Mouse (Mus musculus): ENCODE data around the gene Slc15a3.

Slc15a3 gene

GRCm38 (mm10) chr19:10829436-10830175 is 9.9 kb upstream of the Slc15a3 start, which contains the start of gene Cd6:
Gene Cd6, minus strand, starts transcription at chr19:10830058.
- no peaks in the 10 kb centered on the region for H3K9me3 ChIP-seq (ENCODE audit: low read length)
- H3K36me3 ChIP-seq (ENCODE audit: insufficient read depth, low read length) = no peaks in the 10 kb centered on the region
- H3K27me3 ChIP-seq (ENCODE audit: insufficient read depth, low read length) = no peaks in the 10 kb centered on the region
- no peak within 1 kb of the TSS for H3K4me3 ChIP-seq (replicated peaks; ENCODE audit: low read length)
- H3K4me1 ChIP-seq (replicated peaks; ENCODE audit: low read depth, low read length) = peaks cover 26% of the 10 kb centered on the region
- no peak for TF ChIP-seq POU5F1 (IDR thresholded peaks at IDR 0.05; ENCODE audit: borderline replicate concordance, low read length)
- no peak for TF ChIP-seq CTCF (conservative IDR thresholded peaks at IDR 0.05; ENCODE audit: low read length)
- TF ChIP-seq NANOG (IDR thresholded peaks at IDR 0.05; ENCODE audit: borderline replicate concordance, low read length) = no peak

- no peaks in the 10 kb centered on the region for H3K27me3 ChIP-seq (ENCODE audit: insufficient read depth, low read length)
- TF ChIP-seq CTCF (conservative IDR thresholded peaks at IDR 0.05; ENCODE audit: low read length) (peak; percentile 56), POU5F1 (IDR thresholded peaks at IDR 0.05; ENCODE audit: borderline replicate concordance, low read length) (no peak), NANOG (IDR thresholded peaks at IDR 0.05; ENCODE audit: borderline replicate concordance, low read length) (no peak)
- no peak overlapping the region for H3K4me3 ChIP-seq (replicated peaks; ENCODE audit: low read length)
- H3K4me1 ChIP-seq (replicated peaks; ENCODE audit: low read depth, low read length) = peaks cover 44% of the 10 kb centered on the region
- no peaks in the 10 kb centered on the region for H3K9me3 ChIP-seq (ENCODE audit: low read length)
- H3K36me3 ChIP-seq (ENCODE audit: insufficient read depth, low read length) = no peaks in the 10 kb centered on the region
Observed at GRCm38 (mm10) chr19:10831424-10831823, 8.1 kb upstream of the Slc15a3 start.

DNA sequence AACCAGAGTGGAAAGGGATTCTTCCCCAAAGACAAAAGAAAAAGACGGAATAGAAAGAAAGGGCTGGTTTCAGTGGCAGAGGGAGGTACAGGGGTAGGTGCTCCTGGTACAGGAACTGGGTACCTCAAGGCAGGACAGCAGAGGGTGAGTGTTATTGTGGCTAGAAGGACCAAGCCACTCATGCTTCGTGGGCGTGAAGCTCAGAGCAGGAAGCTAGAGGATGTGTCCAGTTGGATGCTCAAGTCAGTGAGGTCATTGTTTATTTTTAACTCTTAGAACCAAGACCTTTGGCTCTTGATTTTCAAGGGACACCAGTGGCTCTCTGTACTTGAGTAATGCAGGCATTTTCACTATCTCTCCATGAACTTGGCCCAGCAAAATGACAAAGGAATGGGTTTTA is 7.5 kb upstream of the Slc15a3 start:
- TF ChIP-seq NANOG (IDR thresholded peaks at IDR 0.05; ENCODE audit: borderline replicate concordance, low read length) (no peak), POU5F1 (IDR thresholded peaks at IDR 0.05; ENCODE audit: borderline replicate concordance, low read length) (no peak)
- Histone ChIP-seq H3K4me3 (replicated peaks; ENCODE audit: low read length) (no peak overlapping the region), H3K36me3 (ENCODE audit: insufficient read depth, low read length) (no peaks in the 10 kb centered on the region), H3K4me1 (replicated peaks; ENCODE audit: low read depth, low read length) (peaks cover 48% of the 10 kb centered on the region), H3K27me3 (ENCODE audit: insufficient read depth, low read length) (no peaks in the 10 kb centered on the region), H3K9me3 (ENCODE audit: low read length) (no peaks in the 10 kb centered on the region)

GRCm38 (mm10) chr19:10833611-10834010 is 5.9 kb upstream of the Slc15a3 start:
- H3K36me3 ChIP-seq (ENCODE audit: insufficient read depth, low read length) = no peaks in the 10 kb centered on the region

DNA sequence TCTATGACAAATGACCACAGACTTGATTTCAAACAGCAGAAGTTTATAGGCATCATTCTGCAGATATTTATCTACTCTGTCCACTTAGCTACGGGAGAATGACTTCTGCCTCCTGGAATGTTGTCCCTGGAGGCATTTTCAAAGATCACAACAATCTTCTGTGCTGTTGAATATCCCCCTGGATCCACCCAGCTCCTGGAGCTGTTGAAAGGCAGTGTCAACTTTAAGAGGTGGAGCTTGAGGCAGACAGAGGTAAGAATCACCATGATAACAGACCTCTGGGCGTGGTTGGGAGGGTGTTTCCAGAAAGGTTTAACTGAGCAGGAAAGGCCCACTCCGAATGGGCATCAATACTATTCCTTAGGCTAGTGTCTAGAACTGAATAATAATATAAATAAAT is 3.9 kb upstream of the Slc15a3 start:
- H3K4me1 ChIP-seq (replicated peaks; ENCODE audit: low read depth, low read length) = peaks cover 59% of the 10 kb centered on the region
- H3K27me3 ChIP-seq (ENCODE audit: insufficient read depth, low read length) = no peaks in the 10 kb centered on the region
- TF ChIP-seq NANOG (IDR thresholded peaks at IDR 0.05; ENCODE audit: borderline replicate concordance, low read length) (no peak), CTCF (conservative IDR thresholded peaks at IDR 0.05; ENCODE audit: low read length) (no peak), POU5F1 (IDR thresholded peaks at IDR 0.05; ENCODE audit: borderline replicate concordance, low read length) (peak; percentile 33; the same call in 1 of the 2 replicates)
- H3K9me3 ChIP-seq (ENCODE audit: low read length) = peaks cover 13% of the 10 kb centered on the region
- H3K4me3 ChIP-seq (replicated peaks; ENCODE audit: low read length) = no peak overlapping the region
- no peaks in the 10 kb centered on the region for H3K36me3 ChIP-seq (ENCODE audit: insufficient read depth, low read length)

More at GRCm38 (mm10) chr19:10833611-10834010, 5.9 kb upstream of the Slc15a3 start:
- H3K4me3 ChIP-seq (replicated peaks; ENCODE audit: low read length) = no peak overlapping the region
- no peak for TF ChIP-seq POU5F1 (IDR thresholded peaks at IDR 0.05; ENCODE audit: borderline replicate concordance, low read length)
- TF ChIP-seq CTCF (conservative IDR thresholded peaks at IDR 0.05; ENCODE audit: low read length) = no peak
- no peak for TF ChIP-seq NANOG (IDR thresholded peaks at IDR 0.05; ENCODE audit: borderline replicate concordance, low read length)
- peaks cover 60% of the 10 kb centered on the region for H3K4me1 ChIP-seq (replicated peaks; ENCODE audit: low read depth, low read length)
- H3K9me3 ChIP-seq (ENCODE audit: low read length) = peaks cover 5% of the 10 kb centered on the region
- H3K27me3 ChIP-seq (ENCODE audit: insufficient read depth, low read length) = no peaks in the 10 kb centered on the region

DNA sequence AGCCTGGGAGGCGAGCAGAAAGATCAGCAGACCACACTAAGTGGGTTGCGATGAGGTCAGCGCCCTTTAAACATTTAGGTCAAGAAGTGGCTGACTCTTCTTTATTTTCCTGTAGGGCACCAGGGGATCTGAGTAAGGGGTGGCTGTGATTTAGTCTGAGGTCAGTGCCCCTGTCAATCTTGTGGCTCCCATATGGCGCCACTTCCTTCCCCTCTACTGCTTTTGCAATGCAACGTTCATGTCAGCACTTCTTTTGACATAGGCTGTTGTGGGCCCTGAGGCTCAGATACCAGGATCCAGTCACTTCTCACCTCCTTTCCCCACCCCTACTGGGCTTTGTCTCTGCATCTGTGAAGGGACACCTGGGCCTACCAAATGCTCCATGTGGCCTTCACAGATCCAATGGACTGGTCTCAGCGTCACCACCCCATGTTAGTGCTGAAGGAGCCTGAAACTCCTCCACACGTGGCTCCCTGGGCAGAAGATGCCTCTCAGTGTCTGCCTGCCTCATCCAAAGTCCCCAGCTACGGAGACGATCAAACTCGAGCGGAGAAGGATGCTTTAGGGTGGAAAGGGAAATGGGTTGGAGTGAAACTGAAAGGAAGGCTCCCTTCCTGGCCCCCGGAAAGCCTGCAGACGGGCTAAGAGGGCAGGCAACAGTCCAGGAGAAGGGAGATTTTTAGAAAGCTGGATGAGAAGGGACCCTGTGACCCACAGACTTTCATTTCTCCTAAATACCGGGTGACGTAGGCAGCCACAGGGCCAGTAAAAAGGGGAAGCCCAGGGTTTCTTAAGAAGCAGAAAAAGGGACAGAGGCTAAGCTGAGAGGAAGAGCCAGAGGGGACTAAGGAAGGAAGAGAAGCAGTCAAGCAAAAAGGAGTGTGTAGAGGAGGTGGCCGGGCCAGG is 2.4 kb downstream of the Slc15a3 start:
- peaks cover 33% of the 10 kb centered on the region for H3K4me1 ChIP-seq (replicated peaks; ENCODE audit: low read depth, low read length)
- TF ChIP-seq NANOG (IDR thresholded peaks at IDR 0.05; ENCODE audit: borderline replicate concordance, low read length) (no peak), CTCF (conservative IDR thresholded peaks at IDR 0.05; ENCODE audit: low read length) (no peak)
- H3K27me3 ChIP-seq (ENCODE audit: insufficient read depth, low read length) = peaks cover 30% of the 10 kb centered on the region
- peaks cover 13% of the 10 kb centered on the region for H3K9me3 ChIP-seq (ENCODE audit: low read length)
- no peaks in the 10 kb centered on the region for H3K36me3 ChIP-seq (ENCODE audit: insufficient read depth, low read length)
- H3K4me3 ChIP-seq (replicated peaks; ENCODE audit: low read length) = no peak overlapping the region

GRCm38 (mm10) chr19:10842914-10843313 is 3.4 kb downstream of the Slc15a3 start:
- peak overlapping the region; percentile 32; the same call in 1 of the 2 replicates for H3K4me3 ChIP-seq (replicated peaks; ENCODE audit: low read length)
- H3K9me3 ChIP-seq (ENCODE audit: low read length) = peaks cover 13% of the 10 kb centered on the region
- H3K36me3 ChIP-seq (ENCODE audit: insufficient read depth, low read length) = no peaks in the 10 kb centered on the region
- H3K4me1 ChIP-seq (replicated peaks; ENCODE audit: low read depth, low read length) = peaks cover 26% of the 10 kb centered on the region
- TF ChIP-seq NANOG (IDR thresholded peaks at IDR 0.05; ENCODE audit: borderline replicate concordance, low read length) (no peak), CTCF (conservative IDR thresholded peaks at IDR 0.05; ENCODE audit: low read length) (no peak), POU5F1 (IDR thresholded peaks at IDR 0.05; ENCODE audit: borderline replicate concordance, low read length) (no peak)
- peaks cover 30% of the 10 kb centered on the region for H3K27me3 ChIP-seq (ENCODE audit: insufficient read depth, low read length)

GRCm38 (mm10) chr19:10844206-10844605 is 4.7 kb downstream of the Slc15a3 start:
- peaks cover 36% of the 10 kb centered on the region for H3K27me3 ChIP-seq (ENCODE audit: insufficient read depth, low read length)
- H3K4me1 ChIP-seq (replicated peaks; ENCODE audit: low read depth, low read length) = peaks cover 22% of the 10 kb centered on the region
- H3K9me3 ChIP-seq (ENCODE audit: low read length) = peaks cover 4% of the 10 kb centered on the region
- no peak overlapping the region for H3K4me3 ChIP-seq (replicated peaks; ENCODE audit: low read length)
- H3K36me3 ChIP-seq (ENCODE audit: insufficient read depth, low read length) = no peaks in the 10 kb centered on the region
- no peak for TF ChIP-seq CTCF (conservative IDR thresholded peaks at IDR 0.05; ENCODE audit: low read length)
- TF ChIP-seq NANOG (IDR thresholded peaks at IDR 0.05; ENCODE audit: borderline replicate concordance, low read length) = no peak
- no peak for TF ChIP-seq POU5F1 (IDR thresholded peaks at IDR 0.05; ENCODE audit: borderline replicate concordance, low read length)
